Mouse (Mus musculus) CH12.LX (cell line): ENCODE data around the gene Mrpl23. TPM values are rescaled to one million over a fixed set of nuclear protein-coding genes. Genes with fewer than 3 reads are reported as not detected.

ENCODE experiments used
- DNase-seq: peaks from one replicate; pipeline ENCODE4 v3.0.0-alpha.2; 2013; ENCODE audit errors: extremely low read depth
- H3K27ac ChIP-seq: 2 replicates; pipeline ENCODE4 v1.5.1; 2012; ENCODE audit warnings: low read depth, mild to moderate bottlenecking, control low read depth, moderate library complexity; ENCODE audit not compliant: insufficient read depth
- H3K27me3 ChIP-seq: replicated peaks from 2 replicates; pipeline ENCODE3; 2012; ENCODE audit warnings: inconsistent platforms
- H3K36me3 ChIP-seq, 2 experiments: replicated peaks in 1 of 2; 2 replicates each; pipeline versions ENCODE3 to v1.6.1; 2012; ENCODE audit warnings: inconsistent platforms in 1 of 2, low read length in 1 of 2, mild to moderate bottlenecking in 1 of 2, mixed read lengths in 1 of 2, moderate library complexity in 1 of 2; ENCODE audit not compliant: control insufficient read depth in 1 of 2, insufficient read depth in 1 of 2
- H3K4me1 ChIP-seq, 2 experiments: 2 replicates each; pipeline ENCODE4 v1.6.1; 2012; ENCODE audit warnings: inconsistent platforms in 1 of 2, moderate library complexity in 1 of 2; ENCODE audit not compliant: insufficient read depth in 2 of 2, control insufficient read depth in 1 of 2
- H3K4me2 ChIP-seq: 2 replicates; pipeline ENCODE4 v1.6.1; 2012; ENCODE audit warnings: low read depth, mild to moderate bottlenecking, control low read depth; ENCODE audit not compliant: poor library complexity, insufficient read depth, severe bottlenecking
- H3K4me3 ChIP-seq, 3 experiments: fragments of 150-350 bp in 1 of 3; sonication (generic) in 1 of 3; replicated peaks in 1 of 3; 2 replicates each; pipeline versions ENCODE3 to v1.5.1; 2011 to 2012; ENCODE audit warnings: low read depth in 2 of 3, low read length in 2 of 3, mild to moderate bottlenecking in 2 of 3, moderate library complexity in 2 of 3, control low read depth in 1 of 3, improper control_type of control experiment in 1 of 3, inconsistent platforms in 1 of 3, mixed read lengths in 1 of 3; ENCODE audit not compliant: poor library complexity in 1 of 3
- H3K79me2 ChIP-seq: replicated peaks from 2 replicates; pipeline ENCODE4 v1.6.1; 2012; ENCODE audit warnings: mild to moderate bottlenecking, moderate library complexity; ENCODE audit not compliant: control insufficient read depth, poor library complexity, insufficient read depth, severe bottlenecking; ENCODE audit errors: extremely low read depth
- H3K9ac ChIP-seq: 2 replicates; pipeline ENCODE4 v1.6.1; 2012; ENCODE audit warnings: low read depth, mild to moderate bottlenecking, control low read depth, moderate library complexity; ENCODE audit not compliant: insufficient read depth
- H3K9me3 ChIP-seq: replicated peaks from 2 replicates; pipeline ENCODE3; 2012; ENCODE audit warnings: low read length, inconsistent platforms, mixed read lengths
- BHLHE40 ChIP-seq: IDR thresholded peaks from 2 replicates; pipeline ENCODE4 v1.6.1; 2011; ENCODE audit warnings: mild to moderate bottlenecking, low read depth, low read length, improper control_type of control experiment
- CHD2 ChIP-seq: IDR thresholded peaks from 2 replicates; pipeline ENCODE4 v1.6.1; 2011; ENCODE audit warnings: low read length, improper control_type of control experiment
- EP300 ChIP-seq: IDR thresholded peaks from 2 replicates; pipeline ENCODE4 v1.6.1; 2011; ENCODE audit warnings: low read length, improper control_type of control experiment
- GABPA ChIP-seq: IDR thresholded peaks from 2 replicates; pipeline ENCODE4 v1.6.1; 2012; ENCODE audit warnings: low read depth, low read length, improper control_type of control experiment, inconsistent platforms; ENCODE audit not compliant: insufficient replicate concordance
- HCFC1 ChIP-seq: IDR thresholded peaks from 2 replicates; pipeline ENCODE4 v1.6.1; 2012; ENCODE audit warnings: low read depth, mild to moderate bottlenecking, inconsistent platforms, low read length, improper control_type of control experiment
- IRF4 ChIP-seq: IDR thresholded peaks from 2 replicates; pipeline ENCODE4 v1.6.1; 2014; ENCODE audit warnings: low read depth, mild to moderate bottlenecking, inconsistent platforms, low read length, improper control_type of control experiment
- JUN ChIP-seq: IDR thresholded peaks from 2 replicates; pipeline ENCODE4 v1.6.1; 2011; ENCODE audit warnings: low read depth, mild to moderate bottlenecking, low read length, improper control_type of control experiment, moderate library complexity; ENCODE audit not compliant: insufficient read depth
- JUND ChIP-seq: conservative IDR thresholded peaks from 2 replicates; pipeline ENCODE4 v1.6.1; 2011; ENCODE audit warnings: low read depth, low read length, improper control_type of control experiment
- KAT2A ChIP-seq: IDR thresholded peaks from 2 replicates; pipeline ENCODE4 v1.6.1; 2012; ENCODE audit warnings: low read length, improper control_type of control experiment, inconsistent platforms; ENCODE audit not compliant: insufficient replicate concordance
- MAFK ChIP-seq: IDR thresholded peaks from 2 replicates; pipeline ENCODE4 v1.6.1; 2011; ENCODE audit warnings: low read length, improper control_type of control experiment; ENCODE audit not compliant: insufficient replicate concordance
- MAX ChIP-seq: IDR thresholded peaks from 2 replicates; pipeline ENCODE4 v1.6.1; 2011; ENCODE audit warnings: low read length, improper control_type of control experiment
- MEF2A ChIP-seq: IDR thresholded peaks from 2 replicates; pipeline ENCODE4 v1.6.1; 2014; ENCODE audit warnings: low read depth, mild to moderate bottlenecking, inconsistent platforms, low read length, improper control_type of control experiment, borderline replicate concordance
- NELFE ChIP-seq: IDR thresholded peaks from 2 replicates; pipeline ENCODE4 v1.6.1; 2011; ENCODE audit warnings: low read depth, low read length, improper control_type of control experiment
- NRF1 ChIP-seq: IDR thresholded peaks from 2 replicates; pipeline ENCODE4 v1.6.1; 2014; ENCODE audit warnings: low read depth, mild to moderate bottlenecking, inconsistent platforms, low read length, improper control_type of control experiment, moderate library complexity
- PAX5 ChIP-seq: IDR thresholded peaks from 2 replicates; pipeline ENCODE4 v1.6.1; 2012; ENCODE audit warnings: low read length, inconsistent platforms, mixed read lengths
- RCOR1 ChIP-seq: conservative IDR thresholded peaks from 2 replicates; pipeline ENCODE4 v1.6.1; 2012; ENCODE audit warnings: low read depth, mild to moderate bottlenecking, inconsistent platforms, low read length, improper control_type of control experiment
- SMC3 ChIP-seq: IDR thresholded peaks from 2 replicates; pipeline ENCODE4 v1.6.1; 2011; ENCODE audit warnings: low read depth, low read length, improper control_type of control experiment
- TBP ChIP-seq: conservative IDR thresholded peaks from 2 replicates; pipeline ENCODE4 v1.6.1; 2011; ENCODE audit warnings: low read depth, low read length, improper control_type of control experiment
- TCF12 ChIP-seq: IDR thresholded peaks from 2 replicates; pipeline ENCODE4 v1.6.1; 2014; ENCODE audit warnings: low read depth, mild to moderate bottlenecking, inconsistent platforms, low read length, improper control_type of control experiment
- USF1 ChIP-seq: IDR thresholded peaks from 2 replicates; pipeline ENCODE4 v1.6.1; 2014; ENCODE audit warnings: low read depth, mild to moderate bottlenecking, inconsistent platforms, low read length, improper control_type of control experiment
- ZC3H11A ChIP-seq: IDR thresholded peaks from 2 replicates; pipeline ENCODE4 v1.6.1; 2012; ENCODE audit warnings: low read depth, mild to moderate bottlenecking, inconsistent platforms, low read length, improper control_type of control experiment
- ZNF384 ChIP-seq: IDR thresholded peaks from 2 replicates; pipeline ENCODE4 v1.6.1; 2012; ENCODE audit warnings: low read depth, low read length, improper control_type of control experiment, inconsistent platforms
- dilution Hi-C: fragments of 300-500 bp; cut with MboI; formaldehyde crosslinking; loops from 2 replicates; pipeline ENCODE4 v1.14.3; 2020; ENCODE audit warnings: low sequenced_read_pairs; ENCODE audit not compliant: extremely low pct_unique_long_range_greater_than_20kb, extremely low pct_ligation_motif_present
- in situ Hi-C: fragments of 300-500 bp; cut with MboI; formaldehyde crosslinking; loops from 3 replicates; pipeline ENCODE4 v1.14.3; 2019; ENCODE audit warnings: low sequenced_read_pairs, low pct_ligation_motif_present, low pct_unique_long_range_greater_than_20kb, mixed read lengths
- polyA plus RNA-seq: library from polyadenylated mRNA; unstranded; fragments of >175 nt; gene quantifications from 2 replicates; pipeline ENCODE4 v1.2.1, GENCODE M21; 2012; ENCODE audit warnings: low read depth; ENCODE audit not compliant: insufficient read length
- total RNA-seq, 2 experiments: library from RNA; depleted of rRNA; stranded (reverse); fragments of 300-350 nt in 1 of 2; fragments of >200 nt in 1 of 2; gene quantifications; 2 replicates each; pipeline ENCODE4 v1.2.3; 2012 to 2014

Mrpl23 gene
- total and polyA plus RNA-seq, 3 experiments, result 8.3 to 71.2 (median 70.8) TPM

DNA sequence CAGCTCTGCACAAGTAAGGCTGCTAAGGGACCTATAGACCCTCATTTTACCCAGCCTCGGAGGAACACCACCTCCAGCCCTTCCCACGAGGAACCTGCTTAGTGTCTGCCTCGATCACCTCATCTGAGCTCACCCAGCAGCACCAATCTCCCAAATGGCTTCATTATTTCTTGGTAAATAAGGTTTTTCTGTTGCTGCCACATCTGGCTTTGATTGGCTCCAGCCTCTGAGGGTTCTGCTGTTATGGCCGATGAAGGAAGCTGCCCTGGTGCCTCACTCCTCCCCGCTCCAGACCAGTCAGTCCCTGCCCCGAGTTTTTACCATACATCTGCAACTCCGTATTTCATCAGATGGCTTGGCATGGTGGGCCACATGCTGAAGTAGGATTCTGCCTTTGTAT, 13.5 kb downstream of the Mrpl23 start:
- dilution Hi-C loops, result no loop called here
- Histone ChIP-seq H3K4me2 (no peak overlapping the region), H3K4me1 (peaks cover 0 to 6% of the 10 kb centered on the region in 2 experiments; a peak in 2 of 4 replicates), H3K79me2 (no peaks in the 10 kb centered on the region), H3K36me3 (peaks cover 14 to 48% of the 10 kb centered on the region in 2 experiments), H3K9me3 (no peaks in the 10 kb centered on the region), H3K27me3 (peaks cover 4% of the 10 kb centered on the region), H3K4me3 (no peak overlapping the region), H3K9ac (no peak overlapping the region), H3K27ac (no peak overlapping the region)
- in situ Hi-C loops, result loop anchor here (10.0 kb wide), 1 partner anchor 129 kb away; no protein-coding TSS in a partner anchor
- no peak for DNase-seq
- TF ChIP-seq SMC3, result no peak
- no peak for TF ChIP-seq IRF4
- TF ChIP-seq RCOR1, result no peak
- no peak for TF ChIP-seq BHLHE40
- TF ChIP-seq GABPA, result no peak
- TF ChIP-seq ZC3H11A, result no peak
- no peak for TF ChIP-seq CHD2
- no peak for TF ChIP-seq MEF2A
- no peak for TF ChIP-seq PAX5
- no peak for TF ChIP-seq JUND
- TF ChIP-seq JUN, result no peak
- TF ChIP-seq HCFC1, result no peak
- no peak for TF ChIP-seq MAX

DNA sequence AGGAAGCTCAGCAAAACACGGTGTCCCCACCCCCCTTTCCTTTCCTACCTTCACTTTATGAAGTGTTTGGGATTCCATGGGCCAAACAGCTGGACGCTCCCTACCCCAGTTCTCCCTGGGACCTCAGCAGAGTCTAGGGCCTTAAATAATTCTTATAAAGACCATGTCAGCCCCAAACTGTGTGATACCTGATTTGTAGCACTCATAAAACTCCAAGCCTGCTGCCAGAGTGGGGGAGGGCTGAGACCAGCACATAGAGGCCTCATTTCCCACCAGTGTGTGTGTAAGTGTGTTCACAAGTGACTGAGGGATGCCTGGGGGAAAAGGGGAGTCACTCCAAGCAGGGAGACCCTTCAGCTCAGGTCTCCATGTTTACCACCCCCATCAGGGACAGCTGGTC, 15.4 kb downstream of the Mrpl23 start:
- peaks cover 2 to 29% of the 10 kb centered on the region in 2 experiments for H3K36me3 ChIP-seq
- H3K4me1 ChIP-seq, result peaks cover 0 to 6% of the 10 kb centered on the region in 2 experiments; a peak in 2 of 4 replicates
- H3K27ac ChIP-seq, result no peak overlapping the region
- H3K4me2 ChIP-seq, result no peak overlapping the region
- DNase-seq, result no peak
- no peak for TF ChIP-seq USF1
- no peak for TF ChIP-seq KAT2A
- no peak for TF ChIP-seq ZNF384
- no peak for TF ChIP-seq EP300
- no peak for TF ChIP-seq MAX
- TF ChIP-seq TCF12, result no peak
- TF ChIP-seq SMC3, result no peak
- no peak for TF ChIP-seq NRF1
- no peak for TF ChIP-seq MAFK
- no peak for TF ChIP-seq HCFC1
- no peak for TF ChIP-seq TBP
- no peak for TF ChIP-seq JUN
- TF ChIP-seq NELFE, result no peak
- no peaks in the 10 kb centered on the region for H3K79me2 ChIP-seq
- no peaks in the 10 kb centered on the region for H3K9me3 ChIP-seq
- H3K9ac ChIP-seq, result no peak overlapping the region
- no peak overlapping the region for H3K4me3 ChIP-seq
- H3K27me3 ChIP-seq, result peaks cover 17% of the 10 kb centered on the region
- in situ Hi-C loops, result loop anchor here (10.0 kb wide), 1 partner anchor 127 kb away; no protein-coding TSS in a partner anchor
- dilution Hi-C loops, result no loop called here
